Mouse (Mus musculus): Measurements from ENCODE around the gene Fam19a4. TPM values are rescaled to one million over a fixed set of nuclear protein-coding genes. Genes with fewer than 3 reads are reported as not detected.

Gene Fam19a4
- polyA plus RNA-seq, 1 experiment from 2014 or later, result 2.1 TPM

- no peak overlapping the region for H3K4me2 ChIP-seq (replicated peaks)
- no peak overlapping the region for H3K9ac ChIP-seq
- H3K4me1 ChIP-seq, result no peaks in the 10 kb centered on the region
- no peaks in the 10 kb centered on the region for H3K36me3 ChIP-seq
- no peak overlapping the region for H3K27ac ChIP-seq
- 74% methylated on average over 4 of the region's 4 CpGs for WGBS
- H3K4me3 ChIP-seq, result no peak overlapping the region
- H3K9me3 ChIP-seq, result no peaks in the 10 kb centered on the region
- ATAC-seq (ENCODE audit: insufficient number of reproducible peaks, insufficient read depth, low FRiP score, low TSS enrichment), result no peak
- H3K27me3 ChIP-seq, result 0 out of 2 replicates have a peak, but pooled peaks cover 2% of the 10 kb centered on the region
Measured at GRCm38 (mm10) chr6:97046541-97046940, 13.7 kb downstream of the Fam19a4 start.

- Histone ChIP-seq H3K4me2 (replicated peaks) (no peak overlapping the region), H3K9ac (no peak overlapping the region), H3K27ac (no peak overlapping the region), H3K4me3 (no peak overlapping the region), H3K4me1 (no peaks in the 10 kb centered on the region), H3K36me3 (no peaks in the 10 kb centered on the region), H3K9me3 (no peaks in the 10 kb centered on the region), H3K27me3 (no peaks in the 10 kb centered on the region)
- WGBS, result 43% methylated on average over 5 of the region's 5 CpGs
- no peak for ATAC-seq (ENCODE audit: insufficient number of reproducible peaks, insufficient read depth, low FRiP score, low TSS enrichment)
Measured at GRCm38 (mm10) chr6:97027110-97027677, 33.0 kb downstream of the Fam19a4 start.

- H3K9ac ChIP-seq, result no peak overlapping the region
- 63% methylated on average over 2 of the region's 2 CpGs for WGBS
- H3K4me1 ChIP-seq, result no peaks in the 10 kb centered on the region
- H3K27me3 ChIP-seq, result no peaks in the 10 kb centered on the region
- H3K4me3 ChIP-seq, result no peak overlapping the region
- H3K9me3 ChIP-seq, result no peaks in the 10 kb centered on the region
- no peak overlapping the region for H3K4me2 ChIP-seq (replicated peaks)
- no peaks in the 10 kb centered on the region for H3K36me3 ChIP-seq
- ATAC-seq (ENCODE audit: insufficient number of reproducible peaks, insufficient read depth, low FRiP score, low TSS enrichment), result no peak; the same call in 1 of the 2 replicates
- no peak overlapping the region for H3K27ac ChIP-seq
Measured at GRCm38 (mm10) chr6:97019323-97019722, 40.9 kb downstream of the Fam19a4 start.

GRCm38 (mm10) chr6:97016711-97017110, 43.5 kb downstream of the Fam19a4 start:
- WGBS, result 48% methylated on average over 1 of the region's 1 CpGs
- H3K4me3 ChIP-seq, result no peak overlapping the region
- no peak overlapping the region for H3K9ac ChIP-seq

GRCm38 (mm10) chr6:97016018-97016417, 44.2 kb downstream of the Fam19a4 start:
- no peaks in the 10 kb centered on the region for H3K27me3 ChIP-seq
- H3K4me1 ChIP-seq, result no peaks in the 10 kb centered on the region
- no peak overlapping the region for H3K27ac ChIP-seq
- no peak overlapping the region for H3K4me3 ChIP-seq
- no peak for ATAC-seq (ENCODE audit: insufficient number of reproducible peaks, insufficient read depth, low FRiP score, low TSS enrichment)
- H3K9ac ChIP-seq, result no peak overlapping the region
- WGBS, result 74% methylated on average over 3 of the region's 3 CpGs
- H3K36me3 ChIP-seq, result no peaks in the 10 kb centered on the region
- no peaks in the 10 kb centered on the region for H3K9me3 ChIP-seq
- H3K4me2 ChIP-seq (replicated peaks), result no peak overlapping the region

More at GRCm38 (mm10) chr6:97016711-97017110, 43.5 kb downstream of the Fam19a4 start:
- ATAC-seq (ENCODE audit: insufficient number of reproducible peaks, insufficient read depth, low FRiP score, low TSS enrichment), result no peak
- no peaks in the 10 kb centered on the region for H3K4me1 ChIP-seq
- H3K9me3 ChIP-seq, result no peaks in the 10 kb centered on the region
- no peaks in the 10 kb centered on the region for H3K36me3 ChIP-seq
- no peak overlapping the region for H3K4me2 ChIP-seq (replicated peaks)
- H3K27me3 ChIP-seq, result no peaks in the 10 kb centered on the region
- no peak overlapping the region for H3K27ac ChIP-seq

- Histone ChIP-seq H3K9me3 (no peaks in the 10 kb centered on the region), H3K9ac (no peak overlapping the region), H3K4me1 (no peaks in the 10 kb centered on the region), H3K36me3 (no peaks in the 10 kb centered on the region), H3K4me3 (no peak overlapping the region), H3K27ac (no peak overlapping the region), H3K27me3 (no peaks in the 10 kb centered on the region), H3K4me2 (replicated peaks) (no peak overlapping the region)
- no peak for ATAC-seq (ENCODE audit: insufficient number of reproducible peaks, insufficient read depth, low FRiP score, low TSS enrichment)
- WGBS, result 43% methylated on average over 8 of the region's 8 CpGs
Measured at GRCm38 (mm10) chr6:97006513-97007094, 53.6 kb downstream of the Fam19a4 start.

- WGBS, result 22% methylated on average over 11 of the region's 11 CpGs
- H3K4me1 ChIP-seq, result no peaks in the 10 kb centered on the region
- no peak for ATAC-seq (ENCODE audit: insufficient number of reproducible peaks, insufficient read depth, low FRiP score, low TSS enrichment)
Measured at GRCm38 (mm10) chr6:97005038-97005437, 55.2 kb downstream of the Fam19a4 start.

GRCm38 (mm10) chr6:96995556-96996159, 64.6 kb downstream of the Fam19a4 start:
- no peak overlapping the region for H3K4me3 ChIP-seq
- no peaks in the 10 kb centered on the region for H3K36me3 ChIP-seq
- WGBS, result 87% methylated on average over 7 of the region's 7 CpGs
- H3K4me1 ChIP-seq, result no peaks in the 10 kb centered on the region
- ATAC-seq (ENCODE audit: insufficient number of reproducible peaks, insufficient read depth, low FRiP score, low TSS enrichment), result no peak
- no peaks in the 10 kb centered on the region for H3K9me3 ChIP-seq
- H3K4me2 ChIP-seq (replicated peaks), result no peak overlapping the region
- no peaks in the 10 kb centered on the region for H3K27me3 ChIP-seq
- no peak overlapping the region for H3K9ac ChIP-seq
- H3K27ac ChIP-seq, result no peak overlapping the region

More at GRCm38 (mm10) chr6:97005038-97005437, 55.2 kb downstream of the Fam19a4 start:
- no peak overlapping the region for H3K4me2 ChIP-seq (replicated peaks)
- no peak overlapping the region for H3K27ac ChIP-seq
- no peaks in the 10 kb centered on the region for H3K9me3 ChIP-seq
- H3K9ac ChIP-seq, result no peak overlapping the region
- H3K4me3 ChIP-seq, result no peak overlapping the region
- H3K36me3 ChIP-seq, result no peaks in the 10 kb centered on the region
- H3K27me3 ChIP-seq, result no peaks in the 10 kb centered on the region

GRCm38 (mm10) chr6:96991741-96992140, 68.5 kb downstream of the Fam19a4 start:
- H3K9me3 ChIP-seq, result no peaks in the 10 kb centered on the region
- no peaks in the 10 kb centered on the region for H3K36me3 ChIP-seq
- no peak overlapping the region for H3K9ac ChIP-seq
- no peak overlapping the region for H3K4me3 ChIP-seq
- ATAC-seq (ENCODE audit: insufficient number of reproducible peaks, insufficient read depth, low FRiP score, low TSS enrichment), result no peak
- H3K27me3 ChIP-seq, result no peaks in the 10 kb centered on the region
- 68% methylated on average over 1 of the region's 1 CpGs for WGBS
- no peaks in the 10 kb centered on the region for H3K4me1 ChIP-seq
- H3K4me2 ChIP-seq (replicated peaks), result no peak overlapping the region
- no peak overlapping the region for H3K27ac ChIP-seq

- no peak for ATAC-seq (ENCODE audit: insufficient number of reproducible peaks, insufficient read depth, low FRiP score, low TSS enrichment)
Measured at GRCm38 (mm10) chr6:96977537-96977936, 82.7 kb downstream of the Fam19a4 start.

GRCm38 (mm10) chr6:96944796-96945195, 115.4 kb downstream of the Fam19a4 start:
- no peaks in the 10 kb centered on the region for H3K36me3 ChIP-seq

More at GRCm38 (mm10) chr6:96977537-96977936, 82.7 kb downstream of the Fam19a4 start:
- Histone ChIP-seq H3K27me3 (no peaks in the 10 kb centered on the region), H3K36me3 (no peaks in the 10 kb centered on the region), H3K9me3 (no peaks in the 10 kb centered on the region), H3K4me3 (no peak overlapping the region), H3K4me1 (no peaks in the 10 kb centered on the region), H3K9ac (no peak overlapping the region), H3K4me2 (replicated peaks) (no peak overlapping the region), H3K27ac (no peak overlapping the region)
- WGBS, result 88% methylated on average over 1 of the region's 1 CpGs

GRCm38 (mm10) chr6:96935776-96936175, 124.4 kb downstream of the Fam19a4 start:
- no peak for ATAC-seq (ENCODE audit: insufficient number of reproducible peaks, insufficient read depth, low FRiP score, low TSS enrichment)
- whole genome bisulfite sequencing, result 78% methylated on average over 1 of the region's 1 CpGs
- no peaks in the 10 kb centered on the region for H3K27me3 ChIP-seq
- no peak overlapping the region for H3K4me3 ChIP-seq
- H3K4me2 ChIP-seq (replicated peaks), result no peak overlapping the region
- H3K36me3 ChIP-seq, result no peaks in the 10 kb centered on the region
- H3K9me3 ChIP-seq, result no peaks in the 10 kb centered on the region
- H3K9ac ChIP-seq, result no peak overlapping the region
- no peak overlapping the region for H3K27ac ChIP-seq
- no peaks in the 10 kb centered on the region for H3K4me1 ChIP-seq

More at GRCm38 (mm10) chr6:96944796-96945195, 115.4 kb downstream of the Fam19a4 start:
- no peak overlapping the region for H3K4me3 ChIP-seq
- H3K4me2 ChIP-seq (replicated peaks), result no peak overlapping the region
- no peaks in the 10 kb centered on the region for H3K4me1 ChIP-seq
- no peak overlapping the region for H3K9ac ChIP-seq
- ATAC-seq (ENCODE audit: insufficient number of reproducible peaks, insufficient read depth, low FRiP score, low TSS enrichment), result no peak
- H3K27ac ChIP-seq, result no peak overlapping the region
- no peaks in the 10 kb centered on the region for H3K9me3 ChIP-seq
- WGBS, result 57% methylated on average over 2 of the region's 2 CpGs
- H3K27me3 ChIP-seq, result no peaks in the 10 kb centered on the region
